Mouse (Mus musculus): ENCODE data around the gene Tet3. TPM values are rescaled to one million over a fixed set of nuclear protein-coding genes. Genes with fewer than 3 reads are reported as not detected.
A peak's percentile ranks its signal among the peaks of the same experiment; 100 is the strongest.

Tet3 gene
- polyA plus RNA-seq, 1 experiment from 2014 or later: 72.4 TPM

- peaks cover 26% of the 10 kb centered on the region; the same call in 1 of the 2 replicates for H3K36me3 ChIP-seq
- H3K9ac ChIP-seq (replicated peaks): no peak overlapping the region
- H3K27ac ChIP-seq: no peak overlapping the region
- no peaks in the 10 kb centered on the region for H3K9me3 ChIP-seq
- H3K4me1 ChIP-seq (replicated peaks): peaks cover 91% of the 10 kb centered on the region
- no peak for ATAC-seq
- no peak overlapping the region for H3K4me2 ChIP-seq (replicated peaks)
- no peak overlapping the region for H3K4me3 ChIP-seq (replicated peaks)
- WGBS: 83% methylated on average over 7 of the region's 7 CpGs
- H3K27me3 ChIP-seq: no peaks in the 10 kb centered on the region
Observed at GRCm38 (mm10) chr6:83447031-83447430, 11.9 kb downstream of the Tet3 start.

GRCm38 (mm10) chr6:83445796-83446195 lies 13.1 kb downstream of the Tet3 start:
- no peak overlapping the region for H3K9ac ChIP-seq (replicated peaks)
- 88% methylated on average over 2 of the region's 2 CpGs for WGBS
- no peak overlapping the region for H3K27ac ChIP-seq
- H3K27me3 ChIP-seq: no peaks in the 10 kb centered on the region
- H3K4me2 ChIP-seq (replicated peaks): no peak overlapping the region
- H3K9me3 ChIP-seq: no peaks in the 10 kb centered on the region
- peaks cover 26% of the 10 kb centered on the region; the same call in 1 of the 2 replicates for H3K36me3 ChIP-seq
- no peak overlapping the region for H3K4me3 ChIP-seq (replicated peaks)
- ATAC-seq: no peak
- peaks cover 84% of the 10 kb centered on the region for H3K4me1 ChIP-seq (replicated peaks)

GRCm38 (mm10) chr6:83443441-83444340 lies 15.2 kb downstream of the Tet3 start:
- peaks cover 24% of the 10 kb centered on the region; the same call in 1 of the 2 replicates for H3K36me3 ChIP-seq
- H3K4me3 ChIP-seq (replicated peaks): no peak overlapping the region
- H3K27ac ChIP-seq: peak overlapping the region; percentile 99
- ATAC-seq: peak; percentile 15
- peak overlapping the region; percentile 33 for H3K9ac ChIP-seq (replicated peaks)
- WGBS: 8% methylated on average over 13 of the region's 13 CpGs
- no peaks in the 10 kb centered on the region for H3K27me3 ChIP-seq
- H3K4me2 ChIP-seq (replicated peaks): peak overlapping the region; percentile 81
- peaks cover 82% of the 10 kb centered on the region for H3K4me1 ChIP-seq (replicated peaks)
- no peaks in the 10 kb centered on the region for H3K9me3 ChIP-seq

GRCm38 (mm10) chr6:83442639-83443038 lies 16.2 kb downstream of the Tet3 start:
- Histone ChIP-seq H3K27ac (peak overlapping the region; percentile 99), H3K4me2 (replicated peaks) (peak overlapping the region; percentile 81), H3K27me3 (no peaks in the 10 kb centered on the region), H3K9me3 (no peaks in the 10 kb centered on the region), H3K36me3 (peaks cover 18% of the 10 kb centered on the region; the same call in 1 of the 2 replicates), H3K4me1 (replicated peaks) (peaks cover 87% of the 10 kb centered on the region), H3K9ac (replicated peaks) (peak overlapping the region; percentile 95), H3K4me3 (replicated peaks) (peak overlapping the region; percentile 77; the same call in 1 of the 2 replicates)
- no peak for ATAC-seq
- 36% methylated on average over 3 of the region's 3 CpGs for WGBS

- H3K36me3 ChIP-seq: peaks cover 13% of the 10 kb centered on the region; the same call in 1 of the 2 replicates
- ATAC-seq: peak; percentile 91
- H3K4me1 ChIP-seq (replicated peaks): peaks cover 91% of the 10 kb centered on the region
- WGBS: 0% methylated on average over 46 of the region's 48 CpGs
- peak overlapping the region; percentile 77 for H3K4me3 ChIP-seq (replicated peaks)
- no peaks in the 10 kb centered on the region for H3K9me3 ChIP-seq
- peak overlapping the region; percentile 81 for H3K4me2 ChIP-seq (replicated peaks)
- H3K9ac ChIP-seq (replicated peaks): peak overlapping the region; percentile 95
- H3K27me3 ChIP-seq: no peaks in the 10 kb centered on the region
- H3K27ac ChIP-seq: peak overlapping the region; percentile 99
Observed at GRCm38 (mm10) chr6:83441259-83442061, 17.4 kb downstream of the Tet3 start.

- Histone ChIP-seq H3K4me2 (replicated peaks) (peak overlapping the region; percentile 81), H3K4me3 (replicated peaks) (peak overlapping the region; percentile 77), H3K27me3 (no peaks in the 10 kb centered on the region), H3K9ac (replicated peaks) (peak overlapping the region; percentile 95), H3K4me1 (replicated peaks) (peaks cover 91% of the 10 kb centered on the region), H3K27ac (peak overlapping the region; percentile 99), H3K9me3 (no peaks in the 10 kb centered on the region), H3K36me3 (peaks cover 6% of the 10 kb centered on the region; the same call in 1 of the 2 replicates)
- 1% methylated on average over 26 of the region's 26 CpGs for WGBS
- peak; percentile 59 for ATAC-seq
Observed at GRCm38 (mm10) chr6:83440510-83441258, 18.2 kb downstream of the Tet3 start.

- Histone ChIP-seq H3K4me2 (replicated peaks) (peak overlapping the region; percentile 81), H3K4me3 (replicated peaks) (peak overlapping the region; percentile 77), H3K27me3 (no peaks in the 10 kb centered on the region), H3K27ac (peak overlapping the region; percentile 99), H3K9ac (replicated peaks) (peak overlapping the region; percentile 95), H3K36me3 (peaks cover 3% of the 10 kb centered on the region; the same call in 1 of the 2 replicates), H3K4me1 (replicated peaks) (peaks cover 91% of the 10 kb centered on the region), H3K9me3 (no peaks in the 10 kb centered on the region)
- ATAC-seq: no peak
- 20% methylated on average over 3 of the region's 3 CpGs for WGBS
Observed at GRCm38 (mm10) chr6:83440197-83440509, 18.7 kb downstream of the Tet3 start.

GRCm38 (mm10) chr6:83439781-83440180 lies 19.1 kb downstream of the Tet3 start:
- Histone ChIP-seq H3K27me3 (no peaks in the 10 kb centered on the region), H3K9ac (replicated peaks) (peak overlapping the region; percentile 95), H3K9me3 (no peaks in the 10 kb centered on the region), H3K27ac (peak overlapping the region; percentile 99), H3K4me3 (replicated peaks) (peak overlapping the region; percentile 77), H3K36me3 (peaks cover 3% of the 10 kb centered on the region; the same call in 1 of the 2 replicates), H3K4me1 (replicated peaks) (peaks cover 91% of the 10 kb centered on the region), H3K4me2 (replicated peaks) (peak overlapping the region; percentile 81)
- WGBS: 64% methylated on average over 5 of the region's 5 CpGs
- ATAC-seq: no peak

- H3K4me1 ChIP-seq (replicated peaks): peaks cover 91% of the 10 kb centered on the region
- H3K4me2 ChIP-seq (replicated peaks): peak overlapping the region; percentile 81
- 67% methylated on average over 13 of the region's 13 CpGs for WGBS
- no peaks in the 10 kb centered on the region for H3K9me3 ChIP-seq
- H3K9ac ChIP-seq (replicated peaks): peak overlapping the region; percentile 95
- peak overlapping the region; percentile 99 for H3K27ac ChIP-seq
- peak overlapping the region; percentile 77 for H3K4me3 ChIP-seq (replicated peaks)
- H3K36me3 ChIP-seq: peaks cover 3% of the 10 kb centered on the region; the same call in 1 of the 2 replicates
- no peaks in the 10 kb centered on the region for H3K27me3 ChIP-seq
- ATAC-seq: no peak
Observed at GRCm38 (mm10) chr6:83439119-83439767, 19.6 kb downstream of the Tet3 start.

GRCm38 (mm10) chr6:83438584-83438983 lies 20.3 kb downstream of the Tet3 start:
- Histone ChIP-seq H3K36me3 (peaks cover 7% of the 10 kb centered on the region; the same call in 1 of the 2 replicates), H3K9ac (replicated peaks) (peak overlapping the region; percentile 95), H3K9me3 (no peaks in the 10 kb centered on the region), H3K4me2 (replicated peaks) (peak overlapping the region; percentile 81), H3K4me3 (replicated peaks) (peak overlapping the region; percentile 77), H3K27ac (no peak overlapping the region), H3K27me3 (no peaks in the 10 kb centered on the region), H3K4me1 (replicated peaks) (peaks cover 91% of the 10 kb centered on the region)
- 85% methylated on average over 3 of the region's 3 CpGs for WGBS
- ATAC-seq: no peak

- Histone ChIP-seq H3K4me3 (replicated peaks) (0 out of 2 replicates have a peak overlapping the region, but pooled peaks have one; percentile 77), H3K9me3 (no peaks in the 10 kb centered on the region), H3K4me2 (replicated peaks) (peak overlapping the region; percentile 81), H3K36me3 (peaks cover 10% of the 10 kb centered on the region), H3K4me1 (replicated peaks) (peaks cover 91% of the 10 kb centered on the region), H3K9ac (replicated peaks) (peak overlapping the region; percentile 28; the same call in 1 of the 2 replicates), H3K27me3 (no peaks in the 10 kb centered on the region), H3K27ac (no peak overlapping the region)
- no peak for ATAC-seq
- 30% methylated on average over 3 of the region's 3 CpGs for WGBS
Observed at GRCm38 (mm10) chr6:83437802-83438201, 21.1 kb downstream of the Tet3 start.

Data from midbrain, embryonic 13.5 days (tissue).